Mouse (Mus musculus) gastrocnemius, postnatal 14 days (tissue): ENCODE results near the gene Fap. TPM values are rescaled to one million over a fixed set of nuclear protein-coding genes. Genes with fewer than 3 reads are reported as not detected.

Experiments
- DNase-seq: peaks from one replicate; pipeline ENCODE4 v3.0.0; 2021; ENCODE audit warnings: mixed read lengths
- intact Hi-C: fragments of 180-260 bp; cut with DNase I; formaldehyde crosslinking; loops from one replicate; pipeline ENCODE4 v1.15.1; 2025; ENCODE audit warnings: low total_unique reads
- long read RNA-seq, 2 experiments: library from polyadenylated mRNA; stranded (forward); transcript quantifications; one replicate each; pipeline ENCODE4 v2.0.0; 2021
- total RNA-seq, 2 experiments: library from RNA; stranded (reverse); gene quantifications; 2 replicates each; pipeline ENCODE4 v1.2.3; 2021

The Fap gene
- 10 to 100 TPM; 15.6 to 19.3 TPM for total RNA-seq
- long read RNA-seq, experiment 1, transcript Fap-202 (26 exons, 2,751 nt), result major isoform, 9 of 12 reads
- long read RNA-seq, experiment 1, partial matches to known transcripts, result 2 of 12 reads
- long read RNA-seq, experiment 1, other reads (novel, unspliced or antisense), result 1 of 12 reads
- long read RNA-seq, experiment 2, transcript Fap-202 (26 exons, 2,751 nt), result major isoform, 6 of 7 reads
- long read RNA-seq, experiment 2, partial matches to known transcripts, result 0 of 7 reads
- long read RNA-seq, experiment 2, other reads (novel, unspliced or antisense), result 1 of 7 reads

- intact Hi-C loops, result no loop called here
Measured at GRCm38 (mm10) chr2:62573753-62574159, at the start of gene Fap. Gene Fap (minus strand): TSS chr2:62574075.

GRCm38 (mm10) chr2:62623024-62623441 is 49.2 kb upstream of the Fap start:
- intact Hi-C loops, result no loop called here
- no peak for DNase-seq

More at GRCm38 (mm10) chr2:62573753-62574159, at the start of gene Fap:
- peak; percentile 37 for DNase-seq

GRCm38 (mm10) chr2:62619679-62620078 is 45.8 kb upstream of the Fap start:
- intact Hi-C loops, result no loop called here
- DNase-seq, result no peak

GRCm38 (mm10) chr2:62618934-62619341 is 45.1 kb upstream of the Fap start:
- no peak for DNase-seq
- intact Hi-C loops, result no loop called here

- intact Hi-C loops, result no loop called here
- no peak for DNase-seq
Measured at GRCm38 (mm10) chr2:62613133-62613532, 39.3 kb upstream of the Fap start.

GRCm38 (mm10) chr2:62606205-62606604 is 32.3 kb upstream of the Fap start:
- DNase-seq, result no peak
- intact Hi-C loops, result no loop called here

GRCm38 (mm10) chr2:62603530-62603929 is 29.7 kb upstream of the Fap start:
- intact Hi-C loops, result no loop called here

GRCm38 (mm10) chr2:62596586-62596985 is 22.7 kb upstream of the Fap start:
- intact Hi-C loops, result no loop called here
- DNase-seq, result no peak

More at GRCm38 (mm10) chr2:62603530-62603929, 29.7 kb upstream of the Fap start:
- no peak for DNase-seq

GRCm38 (mm10) chr2:62594491-62594890 is 20.6 kb upstream of the Fap start:
- no peak for DNase-seq

GRCm38 (mm10) chr2:62591555-62591954 is 17.7 kb upstream of the Fap start:
- DNase-seq, result no peak
- intact Hi-C loops, result no loop called here

More at GRCm38 (mm10) chr2:62594491-62594890, 20.6 kb upstream of the Fap start:
- intact Hi-C loops, result no loop called here

GRCm38 (mm10) chr2:62589333-62589732 is 15.5 kb upstream of the Fap start:
- no peak for DNase-seq
- intact Hi-C loops, result no loop called here

- intact Hi-C loops, result no loop called here
- DNase-seq, result no peak
Measured at GRCm38 (mm10) chr2:62585769-62586168, 11.9 kb upstream of the Fap start.

- intact Hi-C loops, result no loop called here
- no peak for DNase-seq
Measured at GRCm38 (mm10) chr2:62574962-62575361, 1.1 kb upstream of the Fap start.

GRCm38 (mm10) chr2:62574250-62574649 is 375 bp upstream of the Fap start:
- intact Hi-C loops, result no loop called here
- DNase-seq, result no peak

- intact Hi-C loops, result no loop called here
Measured at GRCm38 (mm10) chr2:62573099-62573752, 649 bp downstream of the Fap start.

GRCm38 (mm10) chr2:62564687-62565086 is 9.2 kb downstream of the Fap start:
- intact Hi-C loops, result no loop called here
- DNase-seq, result no peak

More at GRCm38 (mm10) chr2:62573099-62573752, 649 bp downstream of the Fap start:
- no peak for DNase-seq

GRCm38 (mm10) chr2:62562661-62563485 is 11.0 kb downstream of the Fap start:
- intact Hi-C loops, result no loop called here

GRCm38 (mm10) chr2:62557417-62557816 is 16.5 kb downstream of the Fap start:
- intact Hi-C loops, result no loop called here
- no peak for DNase-seq

More at GRCm38 (mm10) chr2:62562661-62563485, 11.0 kb downstream of the Fap start:
- no peak for DNase-seq

GRCm38 (mm10) chr2:62556349-62556748 is 17.5 kb downstream of the Fap start:
- no peak for DNase-seq
- intact Hi-C loops, result no loop called here

- intact Hi-C loops, result no loop called here
- DNase-seq, result peak; percentile 10
Measured at GRCm38 (mm10) chr2:62549659-62550058, 24.2 kb downstream of the Fap start.
